Mouse (Mus musculus) forebrain, embryonic 11.5 days (tissue): Measurements from ENCODE around the gene Fgf3. TPM values are rescaled to one million over a fixed set of nuclear protein-coding genes. Genes with fewer than 3 reads are reported as not detected.
A peak's percentile ranks its signal among the peaks of the same experiment; 100 is the strongest.

Source experiments
- ATAC-seq: fragments of 200-750 bp; cut with Nextera tagmentation; replicated peaks from 2 replicates; pipeline ENCODE4 v1.8.0; 2017; ENCODE audit warnings: moderate TSS enrichment; ENCODE audit not compliant: low FRiP score
- DNase-seq: peaks from one replicate; pipeline ENCODE4 v3.0.0-alpha.2; 2017; ENCODE audit warnings: low spot score
- H3K27ac ChIP-seq: fragments of 300-500 bp; sonication (generic); 2 replicates; pipeline ENCODE4 v1.5.1; 2014; ENCODE audit warnings: low read depth, low read length
- H3K27me3 ChIP-seq: fragments of 300-500 bp; sonication (generic); 2 replicates; pipeline ENCODE4 v1.6.1; 2014; ENCODE audit warnings: mild to moderate bottlenecking, low read length, mixed read lengths; ENCODE audit not compliant: control insufficient read depth, insufficient read depth
- H3K36me3 ChIP-seq: fragments of 300-500 bp; sonication (generic); 2 replicates; pipeline ENCODE4 v1.6.1; 2014; ENCODE audit warnings: mild to moderate bottlenecking, low read length, moderate library complexity, mixed read lengths; ENCODE audit not compliant: control insufficient read depth, insufficient read depth
- H3K4me1 ChIP-seq: fragments of 300-500 bp; sonication (generic); replicated peaks from 2 replicates; pipeline ENCODE4 v1.6.1; 2014; ENCODE audit warnings: low read length, mixed read lengths; ENCODE audit not compliant: control insufficient read depth, insufficient read depth
- H3K4me2 ChIP-seq: fragments of 300-500 bp; sonication (generic); 2 replicates; pipeline ENCODE4 v1.6.1; 2014; ENCODE audit warnings: low read depth, mild to moderate bottlenecking, low read length, moderate library complexity, mixed read lengths; ENCODE audit not compliant: severe bottlenecking
- H3K4me3 ChIP-seq: fragments of 300-500 bp; sonication (generic); 2 replicates; pipeline ENCODE4 v1.5.1; 2014; ENCODE audit warnings: low read depth, low read length
- H3K9ac ChIP-seq: fragments of 300-500 bp; sonication (generic); 2 replicates; pipeline ENCODE4 v1.6.1; 2014; ENCODE audit warnings: low read length
- H3K9me3 ChIP-seq: fragments of 300-500 bp; sonication (generic); 2 replicates; pipeline ENCODE4 v1.6.1; 2016; ENCODE audit warnings: low read length, mixed read lengths; ENCODE audit not compliant: control insufficient read depth
- WGBS: fragments of 180-500 bp; shearing (Covaris S2); extraction: QIAGEN DNeasy Blood & Tissue Kit; methylation state at CpG from one replicate; pipeline ENCODE4 v1.1.7; 2014; 5-methylcytosine and 5-hydroxymethylcytosine counted together
- polyA plus RNA-seq: library from polyadenylated mRNA; unstranded; fragments of >200 nt; fragmentation: Nextera tagmentation; extraction: Ambion mirVana; gene quantifications from 2 replicates; pipeline ENCODE4 v1.2.1, GENCODE M21; 2014

Fgf3 gene
- polyA plus RNA-seq = 1.9 and 2.8 TPM in 2 replicates

DNA sequence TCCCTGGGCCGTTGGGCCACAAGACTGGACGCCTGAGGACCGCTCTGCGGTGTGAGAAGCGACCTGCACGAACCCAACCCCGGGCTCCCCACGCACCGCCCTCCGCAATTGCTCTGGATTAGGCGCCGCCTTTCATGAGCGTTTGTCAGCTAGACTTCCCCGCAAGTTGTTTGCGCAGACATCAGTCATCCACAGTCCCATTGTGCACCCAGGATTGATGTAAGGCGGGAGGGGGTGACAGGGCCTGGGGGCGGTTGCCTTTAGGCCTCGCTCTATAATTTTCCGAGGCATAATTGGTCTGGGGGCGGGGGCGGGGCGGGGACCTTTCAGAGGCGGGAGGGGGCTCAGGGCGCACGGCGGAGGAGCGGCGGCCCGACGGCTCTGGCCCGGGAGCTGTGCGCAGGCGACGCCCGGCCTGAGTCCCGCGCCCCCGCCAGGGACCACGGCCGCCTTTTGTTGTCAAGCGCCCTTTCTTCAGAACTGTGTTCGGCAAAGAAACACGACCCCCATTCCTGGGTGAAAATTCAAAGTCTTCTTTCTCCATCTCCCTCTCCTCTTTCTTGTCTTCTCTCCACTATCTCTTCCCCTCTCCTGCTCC is at the start of gene Fgf3:
Gene Fgf3, plus strand, starts transcription at position 193 of the 598 bp plus-strand sequence.
- Histone ChIP-seq H3K36me3 (no peaks in the 10 kb centered on the region), H3K27ac (no peak within 1 kb of the TSS), H3K9ac (0 out of 2 replicates have a peak within 1 kb of the TSS, but pooled peaks have one; percentile 2), H3K9me3 (no peaks in the 10 kb centered on the region), H3K4me1 (peaks cover 13% of the 10 kb centered on the region; the same call in 1 of the 2 replicates), H3K4me2 (peak within 1 kb of the TSS; percentile 47), H3K27me3 (peaks cover 58% of the 10 kb centered on the region), H3K4me3 (peak within 1 kb of the TSS; percentile 32)
- peak; percentile 31; the same call in 1 of the 2 replicates for ATAC-seq
- peak; percentile 58 for DNase-seq
- WGBS = 2% methylated on average over 43 of the region's 43 CpGs

DNA sequence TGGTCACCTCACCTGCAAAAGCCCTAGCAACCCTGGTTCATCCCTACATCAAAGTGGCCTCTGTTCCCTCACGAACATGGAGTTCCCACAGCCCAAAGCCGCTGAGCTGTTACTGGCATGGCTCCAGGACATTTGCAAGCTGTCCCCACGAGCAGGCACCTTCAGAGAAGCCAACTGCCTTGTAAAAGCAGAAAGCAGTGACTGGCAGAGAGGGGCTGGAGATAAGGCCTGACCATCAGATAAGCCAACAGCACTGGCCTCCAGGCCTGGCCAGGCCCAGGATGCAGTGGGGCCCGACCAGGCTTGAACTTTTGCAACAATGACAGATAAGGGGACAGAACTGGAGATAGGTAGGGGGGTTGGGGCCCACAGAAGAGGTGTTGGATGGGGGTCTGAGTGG is 49.3 kb upstream of the Fgf3 start:
- ATAC-seq (no peak), DNase-seq (no peak)
- Histone ChIP-seq H3K27ac (no peak overlapping the region), H3K27me3 (no peaks in the 10 kb centered on the region), H3K4me2 (no peak overlapping the region), H3K9ac (no peak overlapping the region), H3K4me3 (no peak overlapping the region), H3K4me1 (no peaks in the 10 kb centered on the region), H3K9me3 (no peaks in the 10 kb centered on the region), H3K36me3 (no peaks in the 10 kb centered on the region)
- 75% methylated on average over 4 of the region's 4 CpGs for WGBS

DNA sequence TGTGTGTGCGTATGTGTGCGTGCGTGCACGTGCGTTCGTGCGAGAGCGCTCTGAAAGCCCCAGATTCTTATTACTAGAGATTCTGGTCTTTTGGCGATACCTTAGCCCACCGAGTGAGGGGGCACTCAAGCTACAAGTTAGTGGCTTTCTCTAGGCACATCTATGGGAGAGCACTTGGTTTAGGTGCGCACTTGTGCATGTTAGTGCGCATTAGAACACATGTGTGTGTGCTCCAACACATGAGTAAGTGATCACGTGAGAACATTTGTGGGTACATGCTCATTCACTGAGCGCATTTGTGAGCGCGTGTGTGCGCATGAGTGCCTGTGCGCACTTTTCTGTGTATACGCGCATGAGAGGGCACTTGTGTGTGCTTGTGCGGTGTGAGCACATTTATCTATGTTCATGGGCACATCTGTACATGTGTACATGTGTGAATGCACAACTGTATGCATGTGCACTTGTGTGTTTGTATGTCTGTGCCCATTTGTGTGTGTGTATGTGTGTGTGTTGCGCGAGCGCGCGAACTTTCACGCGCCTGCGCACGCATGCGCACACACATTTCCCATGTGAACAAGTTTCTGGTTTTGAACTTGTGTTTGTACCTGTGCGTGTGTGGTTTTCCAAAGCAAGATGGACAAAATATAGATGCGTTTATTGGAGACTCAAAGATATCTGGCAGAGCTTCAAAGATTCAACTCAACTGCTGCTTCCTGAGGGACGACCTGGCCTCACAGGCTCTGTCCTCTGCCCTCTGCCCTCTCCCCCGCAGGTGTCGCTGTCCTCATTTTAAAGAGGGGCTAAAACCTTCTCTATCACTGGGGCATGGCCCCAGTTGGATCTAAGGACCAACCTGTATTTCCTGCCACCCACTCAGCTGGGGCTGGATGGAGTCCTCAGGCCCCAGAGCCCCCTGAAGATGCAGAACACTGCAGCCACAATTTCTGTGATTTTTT is 48.0 kb upstream of the Fgf3 start:
- Histone ChIP-seq H3K27ac (no peak overlapping the region), H3K4me2 (peak overlapping the region; percentile 42; the same call in 1 of the 2 replicates), H3K36me3 (no peaks in the 10 kb centered on the region), H3K9me3 (no peaks in the 10 kb centered on the region), H3K4me1 (no peaks in the 10 kb centered on the region), H3K27me3 (no peaks in the 10 kb centered on the region), H3K9ac (no peak overlapping the region), H3K4me3 (peak overlapping the region; percentile 23; the same call in 1 of the 2 replicates)
- WGBS = 49% methylated on average over 36 of the region's 36 CpGs
- ATAC-seq = peak; percentile 37
- DNase-seq = peak; percentile 70

DNA sequence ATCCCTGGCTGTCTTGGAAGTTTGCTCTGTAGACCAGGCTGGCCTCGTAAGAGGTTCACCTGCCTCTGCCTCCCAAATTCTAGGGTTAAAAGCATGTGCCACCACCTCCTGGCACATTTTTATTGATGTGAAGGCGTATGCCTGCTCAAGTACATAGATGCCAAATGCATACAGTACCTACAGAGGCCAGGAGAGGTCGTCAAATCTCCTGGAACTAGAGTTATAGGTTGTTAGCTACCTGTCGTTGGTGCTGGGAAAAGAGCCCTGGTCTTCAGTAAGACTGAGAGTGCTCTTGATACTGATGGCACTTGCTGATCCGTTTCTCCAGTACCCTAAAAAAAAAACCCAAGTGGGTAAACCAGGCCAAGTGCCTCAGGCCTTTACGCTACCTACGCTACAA is 46.5 kb upstream of the Fgf3 start:
- no peaks in the 10 kb centered on the region for H3K36me3 ChIP-seq
- no peaks in the 10 kb centered on the region for H3K27me3 ChIP-seq
- 89% methylated on average over 7 of the region's 7 CpGs for WGBS
- no peak overlapping the region for H3K27ac ChIP-seq
- DNase-seq (no peak), ATAC-seq (no peak)
- H3K9ac ChIP-seq = no peak overlapping the region
- no peaks in the 10 kb centered on the region for H3K9me3 ChIP-seq
- no peak overlapping the region for H3K4me3 ChIP-seq
- H3K4me2 ChIP-seq = no peak overlapping the region
- no peaks in the 10 kb centered on the region for H3K4me1 ChIP-seq

DNA sequence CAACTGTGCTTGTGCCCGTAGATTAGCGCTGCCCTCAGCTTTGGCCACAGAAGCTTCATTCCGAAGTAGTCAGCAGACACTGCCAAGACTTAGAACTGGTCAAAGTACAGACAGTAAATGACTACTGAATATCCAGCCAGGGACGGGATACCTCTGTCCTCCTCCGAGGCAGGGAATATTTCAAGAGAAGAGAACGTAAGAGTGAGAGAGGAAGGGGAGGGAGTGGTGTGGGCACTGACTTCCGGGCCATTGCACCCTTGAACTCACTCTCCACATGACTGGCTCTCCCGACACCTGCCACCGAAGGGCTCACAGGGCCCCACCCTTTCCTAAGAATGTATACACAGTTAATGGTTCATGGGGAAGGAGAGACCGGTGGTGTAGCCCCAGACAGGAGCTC is 44.6 kb upstream of the Fgf3 start:
- Histone ChIP-seq H3K9ac (no peak overlapping the region), H3K4me1 (no peaks in the 10 kb centered on the region; the same call in 1 of the 2 replicates), H3K36me3 (no peaks in the 10 kb centered on the region), H3K4me2 (no peak overlapping the region), H3K27ac (no peak overlapping the region), H3K27me3 (no peaks in the 10 kb centered on the region), H3K9me3 (no peaks in the 10 kb centered on the region), H3K4me3 (no peak overlapping the region)
- ATAC-seq (no peak), DNase-seq (no peak)
- 86% methylated on average over 10 of the region's 10 CpGs for WGBS

DNA sequence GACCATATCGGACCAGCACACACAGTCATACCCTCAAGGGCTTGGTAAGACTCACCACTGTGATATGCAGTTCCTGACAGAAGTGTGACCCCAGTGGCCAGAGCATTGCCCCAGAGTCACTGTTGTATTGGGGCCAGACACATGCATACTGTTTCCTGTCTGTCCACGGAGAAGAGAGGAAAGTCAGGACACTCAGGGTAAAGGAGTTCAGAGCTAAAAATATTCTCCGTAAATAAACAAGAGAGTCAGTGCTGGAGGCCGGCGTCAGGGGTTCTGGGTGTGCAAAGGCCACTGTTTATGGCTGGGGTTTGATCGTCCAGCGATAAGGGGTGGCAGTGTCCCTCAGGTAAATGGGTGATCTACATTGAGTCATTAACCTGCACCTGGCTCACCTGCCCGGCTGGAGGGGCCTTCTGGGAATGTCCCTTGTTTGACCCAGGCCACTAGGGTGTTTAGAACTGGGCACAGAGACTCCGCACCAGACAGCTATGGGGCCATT is 41.9 kb upstream of the Fgf3 start:
- WGBS = 88% methylated on average over 9 of the region's 9 CpGs
- no peak for DNase-seq

DNA sequence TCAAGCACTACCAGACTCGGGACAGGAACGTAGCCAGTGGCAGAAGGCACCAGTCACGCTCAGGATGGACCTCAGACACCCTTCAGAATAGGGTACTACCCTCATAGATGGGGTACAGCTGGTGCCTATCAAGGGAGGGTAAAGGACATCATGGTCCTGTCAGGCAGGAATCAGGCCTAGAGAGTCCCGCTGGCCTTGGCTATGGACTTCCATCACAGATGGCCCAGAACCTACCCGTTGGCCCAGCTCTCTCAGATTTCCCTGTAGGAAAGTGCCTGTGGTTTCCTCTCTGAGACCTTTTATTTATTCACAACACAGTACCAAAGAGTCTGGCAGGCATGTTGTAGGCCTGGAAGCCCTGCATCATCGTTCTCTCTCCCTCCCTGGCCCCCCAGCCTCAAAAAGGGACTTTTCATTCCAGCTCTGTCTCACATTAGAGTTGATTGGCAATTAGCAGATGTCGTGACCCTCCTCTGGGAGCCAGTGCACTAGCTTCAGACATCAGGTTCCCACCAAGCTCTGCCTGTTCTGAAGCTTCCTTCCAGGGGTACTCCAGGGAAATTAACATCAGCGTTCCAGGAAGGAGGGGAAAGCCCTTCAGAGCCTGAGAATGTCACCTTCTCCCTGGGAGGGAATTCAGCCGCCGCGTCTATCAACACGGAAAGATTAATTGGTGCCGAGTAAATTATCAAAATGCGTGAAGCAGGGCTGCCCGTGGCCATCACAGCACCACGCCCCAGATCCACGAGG is 40.7 kb upstream of the Fgf3 start:
- Histone ChIP-seq H3K4me2 (no peak overlapping the region), H3K4me1 (peaks cover 2% of the 10 kb centered on the region; the same call in 1 of the 2 replicates), H3K9ac (no peak overlapping the region), H3K36me3 (no peaks in the 10 kb centered on the region), H3K27ac (no peak overlapping the region), H3K4me3 (no peak overlapping the region), H3K27me3 (no peaks in the 10 kb centered on the region; the same call in 1 of the 2 replicates), H3K9me3 (no peaks in the 10 kb centered on the region)
- WGBS = 71% methylated on average over 17 of the region's 17 CpGs
- DNase-seq (no peak), ATAC-seq (no peak)

More for the DNA sequence above, 41.9 kb upstream of the Fgf3 start:
- Histone ChIP-seq H3K27me3 (no peaks in the 10 kb centered on the region; the same call in 1 of the 2 replicates), H3K9ac (no peak overlapping the region), H3K4me3 (no peak overlapping the region), H3K4me2 (no peak overlapping the region), H3K9me3 (no peaks in the 10 kb centered on the region), H3K36me3 (no peaks in the 10 kb centered on the region), H3K27ac (no peak overlapping the region), H3K4me1 (peaks cover 2% of the 10 kb centered on the region; the same call in 1 of the 2 replicates)
- no peak for ATAC-seq

DNA sequence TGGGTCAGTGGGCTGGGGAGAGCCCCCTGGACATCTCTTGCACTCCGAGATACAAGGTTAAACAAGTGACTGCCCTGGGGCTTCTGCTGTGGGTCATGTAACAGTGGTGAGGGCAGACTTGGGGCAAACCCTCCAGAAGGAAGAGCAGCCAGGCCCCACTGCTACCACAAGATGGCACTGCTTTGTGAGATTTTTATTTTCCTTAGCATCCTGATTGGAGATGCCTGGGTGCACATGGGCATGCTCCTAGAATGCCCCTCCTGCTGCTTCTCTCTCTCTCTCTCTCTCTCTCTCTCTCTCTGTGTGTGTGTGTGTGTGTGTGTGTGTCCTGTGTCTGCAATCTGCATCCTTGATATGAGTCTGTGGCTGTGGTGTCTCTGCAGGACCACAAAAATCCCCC is 39.4 kb upstream of the Fgf3 start:
- H3K27me3 ChIP-seq = no peaks in the 10 kb centered on the region; the same call in 1 of the 2 replicates
- 23% methylated on average over 1 of the region's 1 CpGs for whole genome bisulfite sequencing
- no peaks in the 10 kb centered on the region for H3K36me3 ChIP-seq
- DNase-seq (no peak), ATAC-seq (peak; percentile 43; the same call in 1 of the 2 replicates)
- H3K9me3 ChIP-seq = no peaks in the 10 kb centered on the region
- no peak overlapping the region for H3K27ac ChIP-seq
- peaks cover 2% of the 10 kb centered on the region; the same call in 1 of the 2 replicates for H3K4me1 ChIP-seq
- no peak overlapping the region for H3K9ac ChIP-seq
- H3K4me3 ChIP-seq = no peak overlapping the region
- no peak overlapping the region for H3K4me2 ChIP-seq
